Mouse (Mus musculus) frontal cortex, postnatal 25 days (tissue): ENCODE results near the gene Vstm2b.
A peak's percentile ranks its signal among the peaks of the same experiment; 100 is the strongest.

Experiments
- DNase-seq, 2 experiments: peaks; one replicate each; pipeline ENCODE4 v3.0.0; 2022; ENCODE audit warnings: low spot score in 2 of 2

The Vstm2b gene

DNA sequence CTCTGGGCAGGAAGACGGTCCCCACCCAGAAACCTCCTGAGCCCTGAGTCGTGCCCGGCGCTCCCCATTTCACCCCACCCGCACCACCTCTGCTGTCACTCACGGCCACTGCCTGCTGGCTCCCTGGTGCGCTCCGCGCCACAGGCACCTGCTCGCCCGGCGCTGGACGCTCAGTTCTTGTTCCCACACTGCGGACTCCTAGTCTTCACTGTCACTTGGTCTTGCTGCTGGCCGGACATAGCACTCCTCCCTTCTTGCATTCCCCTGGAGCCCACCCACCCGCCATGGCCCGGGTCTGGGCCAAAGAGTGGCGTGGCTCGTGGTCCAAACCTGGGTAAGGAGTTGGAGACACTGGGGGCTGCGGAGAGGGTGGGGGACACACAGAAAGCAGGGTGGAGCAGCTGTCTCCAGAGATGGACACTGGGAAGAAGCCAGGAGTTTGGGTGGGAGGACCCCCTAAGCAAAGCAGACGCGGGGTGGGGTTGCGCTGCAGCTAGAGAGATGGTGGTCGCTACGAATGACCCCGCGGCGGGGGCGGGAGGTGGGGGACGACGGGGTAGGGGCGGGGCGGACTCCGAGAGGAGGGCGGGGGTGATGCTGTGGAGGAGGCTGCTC is at the start of gene Vstm2b:
Gene Vstm2b (plus strand): TSS at position 233 of the 615 bp plus-strand sequence.
- peak in 1 of 2 experiments; percentile 23 for DNase-seq

DNA sequence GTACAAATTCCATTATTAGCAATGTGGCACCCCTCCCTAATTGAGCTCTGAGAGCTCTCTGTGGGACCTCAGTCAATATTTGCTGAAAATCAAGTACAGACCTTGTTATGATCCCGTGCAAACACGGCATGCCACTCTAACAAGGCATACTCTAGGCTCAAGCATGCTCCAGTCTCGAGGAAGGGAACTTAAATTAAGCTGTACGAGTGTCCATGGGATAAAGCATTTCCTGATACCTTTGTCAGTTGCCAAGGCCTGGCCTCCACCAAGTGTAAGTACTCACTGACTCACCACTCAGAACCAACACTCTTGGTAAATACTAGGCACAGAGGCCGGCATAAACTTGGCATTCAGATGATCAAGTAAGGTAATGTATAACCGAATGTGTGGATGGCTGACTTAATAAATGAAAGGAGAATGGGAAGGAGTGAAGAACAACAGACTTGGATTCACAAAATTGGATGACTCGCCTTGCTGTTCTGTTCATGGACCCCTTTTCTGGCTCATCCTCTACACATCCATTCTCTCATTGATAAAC is 42.0 kb upstream of the Vstm2b start:
- no peak for DNase-seq

GRCm38 (mm10) chr7:40873380-40873990 is 24.6 kb upstream of the Vstm2b start:
- DNase-seq: no peak

DNA sequence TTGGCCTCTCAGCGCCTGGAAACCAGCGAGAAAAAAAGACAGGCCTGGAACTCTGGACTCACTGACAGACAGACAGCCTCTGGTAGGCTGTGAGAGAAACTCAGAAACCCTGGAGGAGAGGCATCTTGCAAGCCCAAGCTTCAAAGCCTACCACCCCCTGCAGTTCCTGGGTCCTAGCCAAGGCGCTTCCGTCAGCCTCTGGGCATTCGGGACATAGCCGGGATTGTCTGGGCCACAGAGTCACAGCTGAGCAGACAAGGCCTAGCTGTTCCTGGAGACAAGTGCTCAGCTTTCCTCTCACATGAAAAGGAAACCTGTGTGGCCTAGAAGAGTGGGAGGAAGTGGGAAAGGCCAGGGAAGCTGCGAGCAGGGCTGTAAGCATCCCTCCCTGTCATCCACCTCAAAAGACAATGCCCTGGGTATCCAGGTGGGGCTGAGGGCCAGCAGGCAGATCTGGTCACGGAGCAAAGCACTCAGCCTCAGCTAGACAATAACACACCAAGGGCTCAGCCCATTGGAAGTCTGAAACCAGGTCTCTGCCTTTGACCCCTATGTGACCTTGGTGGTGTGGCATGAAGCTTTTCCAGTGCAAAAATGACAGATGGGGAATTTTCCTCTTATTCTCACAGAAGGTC is 13.2 kb upstream of the Vstm2b start:
- no peak for DNase-seq

- DNase-seq: no peak
These were observed 9.8 kb upstream of the Vstm2b start for GRCm38 (mm10) chr7:40888358-40888757.

GRCm38 (mm10) chr7:40896964-40897363 is 1.2 kb upstream of the Vstm2b start:
- DNase-seq: no peak

DNA sequence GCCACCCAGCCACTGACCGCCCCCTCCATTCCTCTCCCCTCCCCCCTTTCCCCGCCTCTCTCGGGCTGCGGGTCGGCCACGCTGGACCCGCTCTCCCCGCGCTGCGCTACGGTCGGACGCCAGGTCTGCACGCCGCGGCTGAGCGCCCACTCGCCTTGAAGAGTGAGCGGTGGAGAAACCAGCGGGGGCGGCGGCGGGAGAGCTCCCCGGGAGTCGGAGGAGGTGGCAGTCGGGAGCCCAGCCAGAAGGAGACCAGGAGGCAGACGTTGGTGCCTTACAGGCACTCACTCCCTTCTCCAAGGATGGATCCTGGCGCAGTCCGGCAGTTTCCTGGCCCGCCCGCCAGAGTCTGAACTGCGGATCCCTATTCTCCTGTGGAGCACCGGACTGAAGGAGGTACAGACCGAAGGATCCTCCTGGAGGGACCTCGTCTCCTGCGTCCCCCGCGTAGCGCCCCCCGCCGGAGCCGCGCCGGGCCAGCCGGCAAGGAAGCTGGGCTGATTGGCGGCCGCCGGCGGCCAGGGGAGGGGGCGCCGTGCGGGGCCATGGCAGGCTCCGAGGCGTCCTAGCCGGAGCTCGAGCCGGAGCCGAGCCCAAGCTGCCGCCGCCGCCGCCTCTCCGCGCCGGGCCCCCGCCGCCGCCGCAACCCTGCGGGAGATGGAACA is 715 bp downstream of the Vstm2b start:
- DNase-seq: peak; percentile 54 to 64

DNA sequence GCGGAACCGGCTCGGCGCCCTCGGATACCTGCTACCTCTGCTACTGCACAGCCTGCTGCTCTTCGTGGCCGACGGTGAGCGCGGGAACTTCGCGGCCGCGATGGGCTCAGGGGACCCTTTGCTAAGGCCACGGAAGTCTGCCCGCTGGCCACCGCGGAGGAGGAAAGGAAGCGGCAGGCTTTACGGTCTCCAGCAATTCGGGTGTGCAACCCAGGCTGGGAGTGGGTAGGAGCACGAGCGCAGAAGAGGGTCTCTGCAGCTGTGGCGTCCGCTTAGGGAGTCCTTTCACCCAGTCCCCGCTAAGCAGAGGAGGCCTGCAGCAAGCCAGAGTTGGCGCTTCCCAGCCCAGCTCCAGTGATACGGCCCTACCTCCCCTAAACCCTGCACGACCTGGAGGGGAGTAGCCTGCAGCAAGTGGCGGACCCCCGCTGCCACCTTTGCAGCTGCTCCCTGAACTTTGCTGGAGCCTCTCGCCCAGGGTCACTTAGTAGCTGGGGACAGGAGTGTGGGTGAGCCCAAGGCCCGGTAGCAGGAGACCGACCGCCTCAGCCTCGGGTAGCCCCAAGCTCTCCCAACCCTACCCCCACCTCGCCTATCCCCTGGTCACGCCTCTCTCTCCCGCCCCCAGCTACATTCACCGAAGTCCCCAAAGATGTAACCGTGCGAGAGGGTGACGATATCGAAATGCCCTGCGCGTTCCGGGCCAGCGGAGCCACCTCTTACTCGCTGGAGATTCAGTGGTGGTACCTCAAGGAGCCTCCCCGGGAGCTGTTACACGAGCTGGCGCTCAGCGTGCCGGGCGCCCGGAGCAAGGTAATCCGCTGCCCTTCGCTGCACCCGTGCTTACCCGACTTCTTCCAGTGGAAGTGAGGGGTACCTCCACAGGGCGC is 1.5 kb downstream of the Vstm2b start:
- peak; percentile 24 to 39 for DNase-seq

DNA sequence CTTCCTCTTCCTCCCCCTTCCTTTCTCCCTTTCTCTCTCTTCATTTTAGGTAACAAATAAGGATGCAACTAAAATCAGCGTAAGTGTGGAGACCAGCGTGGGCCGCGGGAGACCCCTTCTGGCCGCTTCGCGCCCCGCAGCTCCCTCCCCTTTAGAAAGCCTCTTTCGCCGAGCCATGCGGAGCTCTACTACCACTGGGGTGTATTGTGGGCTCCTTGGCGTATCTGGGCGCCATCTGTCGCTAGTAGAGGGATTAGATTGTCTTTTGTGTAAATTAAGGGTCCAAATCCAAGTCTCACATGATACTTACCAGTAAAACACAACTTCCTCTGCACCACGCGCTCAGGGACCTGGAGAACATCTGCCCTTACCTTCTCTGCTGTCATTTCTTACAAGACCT is 3.1 kb downstream of the Vstm2b start:
- DNase-seq: peak; percentile 75 to 86

DNA sequence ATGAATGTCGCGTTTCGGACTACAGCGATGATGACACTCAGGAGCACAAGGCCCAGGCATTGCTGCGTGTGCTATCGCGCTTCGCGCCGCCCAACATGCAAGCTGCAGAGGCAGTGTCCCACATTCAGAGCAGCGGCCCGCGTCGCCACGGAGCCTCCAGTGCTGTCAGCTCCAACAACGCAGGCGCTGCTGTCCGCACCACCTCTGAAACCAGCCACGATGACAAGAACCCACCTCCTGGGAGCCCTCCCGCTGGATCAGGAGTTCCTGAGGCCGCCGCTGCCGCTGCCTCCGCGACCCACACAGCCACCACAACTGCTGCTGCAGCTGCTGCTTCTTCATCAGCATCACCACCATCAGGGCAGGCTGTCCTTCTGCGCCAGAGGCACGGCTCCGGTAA is 4.4 kb downstream of the Vstm2b start:
- peak in 1 of 2 experiments; percentile 35 for DNase-seq

- DNase-seq: no peak
These were observed 8.4 kb downstream of the Vstm2b start for GRCm38 (mm10) chr7:40906484-40906883.

GRCm38 (mm10) chr7:40916761-40917160 is 18.6 kb downstream of the Vstm2b start:
- DNase-seq: no peak

DNA sequence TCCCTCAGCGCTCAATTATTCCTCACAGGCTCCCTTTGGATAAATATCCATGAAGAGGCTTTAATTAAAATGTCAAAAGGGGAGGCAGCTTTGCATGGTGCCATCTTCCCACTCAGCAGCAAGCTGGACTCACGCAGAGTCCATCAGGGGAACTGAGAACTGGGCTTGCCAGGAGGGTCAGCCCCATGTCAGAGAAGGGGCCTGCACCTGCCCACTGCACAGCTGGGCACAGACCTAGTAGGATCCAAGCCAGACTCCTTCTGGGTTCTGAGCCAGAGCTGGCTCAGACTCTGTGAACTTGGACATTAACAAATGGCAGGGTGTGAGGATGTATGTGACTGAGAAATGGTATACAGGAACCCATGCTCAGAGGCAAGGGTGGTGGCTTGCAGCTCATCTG is 22.0 kb downstream of the Vstm2b start:
- no peak for DNase-seq

- DNase-seq: no peak
These were observed 23.2 kb downstream of the Vstm2b start for GRCm38 (mm10) chr7:40921281-40921680.

DNA sequence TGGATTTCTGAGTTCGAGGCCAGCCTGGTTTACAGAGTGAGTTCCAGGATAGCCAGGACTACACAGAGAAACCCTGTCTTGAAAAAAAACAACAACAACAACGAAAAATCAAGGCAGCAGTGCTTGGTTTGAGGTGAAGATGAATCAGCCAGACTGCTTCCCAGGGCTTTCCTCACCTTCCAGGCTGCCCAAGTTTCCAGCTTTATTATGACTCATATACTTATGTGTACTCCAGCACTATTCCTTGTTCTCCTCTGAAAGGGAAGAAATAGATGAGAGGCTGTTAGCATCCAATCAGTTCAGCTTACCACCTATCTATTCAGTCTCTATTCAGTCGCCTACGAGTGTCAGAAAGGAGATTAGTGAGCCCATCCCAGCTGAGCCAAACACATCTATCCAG is 24.7 kb downstream of the Vstm2b start:
- DNase-seq: no peak

DNA sequence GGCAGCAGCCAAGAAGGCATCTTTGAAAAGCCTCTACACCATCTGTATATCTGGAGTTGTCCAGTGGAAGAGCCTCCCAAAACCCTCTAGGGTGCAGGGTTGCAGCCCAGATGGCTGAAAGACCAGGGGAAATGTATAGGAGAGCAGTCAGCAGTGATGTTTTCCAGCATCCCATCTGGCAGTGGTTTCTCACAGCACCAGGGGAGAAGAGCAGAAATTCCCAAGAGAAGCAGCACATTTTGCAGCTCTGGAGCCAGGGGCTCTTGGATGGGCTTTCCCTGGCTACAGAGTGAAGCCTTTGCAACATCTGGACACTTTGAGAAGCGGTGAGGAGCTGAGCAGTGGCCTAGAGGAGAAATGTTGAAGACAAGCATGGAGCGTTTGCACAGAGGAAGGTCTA is 30.3 kb downstream of the Vstm2b start:
- no peak for DNase-seq

GRCm38 (mm10) chr7:40936617-40937212 is 38.6 kb downstream of the Vstm2b start:
- DNase-seq: no peak

GRCm38 (mm10) chr7:40939371-40939770 is 41.2 kb downstream of the Vstm2b start:
- DNase-seq: no peak

GRCm38 (mm10) chr7:40942233-40942935 is 44.3 kb downstream of the Vstm2b start:
- DNase-seq: no peak
